Mouse (Mus musculus) intestine, embryonic 14.5 days (tissue): Measurements from ENCODE around the gene Amph. TPM values are rescaled to one million over a fixed set of nuclear protein-coding genes. Genes with fewer than 3 reads are reported as not detected.

ENCODE experiments used
- ATAC-seq: fragments of 200-750 bp; cut with Nextera tagmentation; replicated peaks from 2 replicates; pipeline ENCODE4 v1.8.0; 2017; ENCODE audit warnings: low read depth, moderate number of reproducible peaks, moderate TSS enrichment, moderate library complexity; ENCODE audit not compliant: low FRiP score, low TSS enrichment
- DNase-seq: peaks from one replicate; pipeline ENCODE4 v3.0.0-alpha.2; 2018; ENCODE audit warnings: low spot score
- H3K27ac ChIP-seq: fragments of 300-500 bp; sonication (generic); 2 replicates; pipeline ENCODE4 v1.5.1; 2014; ENCODE audit warnings: low read depth, mild to moderate bottlenecking, control low read depth
- H3K27me3 ChIP-seq: fragments of 300-500 bp; sonication (generic); replicated peaks from 2 replicates; pipeline ENCODE4 v1.6.1; 2014; ENCODE audit warnings: low read length, control low read depth; ENCODE audit not compliant: control insufficient read depth, insufficient read depth
- H3K36me3 ChIP-seq: fragments of 300-500 bp; sonication (generic); 2 replicates; pipeline ENCODE4 v1.6.1; 2014; ENCODE audit warnings: low read length, control low read depth; ENCODE audit not compliant: control insufficient read depth, insufficient read depth
- H3K4me1 ChIP-seq: fragments of 300-500 bp; sonication (generic); replicated peaks from 2 replicates; pipeline ENCODE4 v1.6.1; 2014; ENCODE audit warnings: low read length, control low read depth, mixed read lengths; ENCODE audit not compliant: control insufficient read depth, insufficient read depth
- H3K4me2 ChIP-seq: fragments of 300-500 bp; sonication (generic); 2 replicates; pipeline ENCODE4 v1.6.1; 2014; ENCODE audit warnings: low read length
- H3K4me3 ChIP-seq: fragments of 300-500 bp; sonication (generic); 2 replicates; pipeline ENCODE4 v1.5.1; 2014; ENCODE audit warnings: low read depth, low read length, control low read depth, mixed read lengths
- H3K9ac ChIP-seq: fragments of 300-500 bp; sonication (generic); 2 replicates; pipeline ENCODE4 v1.6.1; 2014; ENCODE audit warnings: mild to moderate bottlenecking, low read length
- H3K9me3 ChIP-seq: fragments of 300-500 bp; sonication (generic); 2 replicates; pipeline ENCODE4 v1.6.1; 2016; ENCODE audit warnings: low read length, control low read depth; ENCODE audit not compliant: control insufficient read depth
- WGBS: fragments of 180-500 bp; shearing (Covaris S2); extraction: QIAGEN DNeasy Blood & Tissue Kit; methylation state at CpG from one replicate; pipeline ENCODE4 v1.1.7; 2014; 5-methylcytosine and 5-hydroxymethylcytosine counted together
- polyA plus RNA-seq: library from polyadenylated mRNA; unstranded; fragments of >200 nt; fragmentation: Nextera tagmentation; extraction: Ambion mirVana; gene quantifications from 2 replicates; pipeline ENCODE4 v1.2.1, GENCODE M21; 2014

The Amph gene
- polyA plus RNA-seq, 1 experiment from 2014 or later = 3.3 TPM

- H3K27me3 ChIP-seq = no peaks in the 10 kb centered on the region
- ATAC-seq (no peak), DNase-seq (no peak)
- no peaks in the 10 kb centered on the region for H3K9me3 ChIP-seq
- no peaks in the 10 kb centered on the region for H3K36me3 ChIP-seq
- no peak overlapping the region for H3K9ac ChIP-seq
- no peaks in the 10 kb centered on the region for H3K4me1 ChIP-seq
- no peak overlapping the region for H3K4me2 ChIP-seq
- H3K27ac ChIP-seq = no peak overlapping the region
- no peak overlapping the region for H3K4me3 ChIP-seq
- 87% methylated on average over 8 of the region's 8 CpGs for WGBS
Measured at GRCm38 (mm10) chr13:19031916-19032688, 84.1 kb downstream of the Amph start.

GRCm38 (mm10) chr13:19052090-19052489, 104.1 kb downstream of the Amph start:
- no peak overlapping the region for H3K4me2 ChIP-seq
- H3K27ac ChIP-seq = no peak overlapping the region
- ATAC-seq (no peak), DNase-seq (no peak)
- no peak overlapping the region for H3K4me3 ChIP-seq
- H3K4me1 ChIP-seq = no peaks in the 10 kb centered on the region
- no peak overlapping the region for H3K9ac ChIP-seq
- no peaks in the 10 kb centered on the region for H3K36me3 ChIP-seq
- H3K27me3 ChIP-seq = no peaks in the 10 kb centered on the region
- no peaks in the 10 kb centered on the region for H3K9me3 ChIP-seq
- 79% methylated on average over 1 of the region's 1 CpGs for WGBS

DNA sequence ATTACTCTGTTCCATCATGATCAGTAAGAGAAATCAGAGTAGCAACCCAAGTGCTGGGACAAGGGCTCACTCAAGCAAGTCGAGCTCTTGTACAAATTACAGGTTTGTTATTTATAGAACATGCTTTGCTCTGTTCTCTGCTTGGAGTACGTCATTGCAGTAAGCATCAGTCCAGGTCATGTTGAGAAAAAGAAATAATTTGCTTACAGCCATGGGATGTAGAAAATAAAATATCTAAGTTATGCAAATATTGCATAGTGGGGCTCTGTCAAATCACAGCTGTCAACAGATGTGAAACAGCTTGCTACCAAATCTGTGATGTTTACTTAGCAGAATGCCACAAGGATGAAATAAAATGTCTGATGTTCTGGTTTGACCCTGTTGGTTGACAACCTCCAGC, 106.5 kb downstream of the Amph start:
- H3K4me2 ChIP-seq = no peak overlapping the region
- H3K36me3 ChIP-seq = no peaks in the 10 kb centered on the region
- H3K27me3 ChIP-seq = no peaks in the 10 kb centered on the region
- 66% methylated on average over 2 of the region's 2 CpGs for WGBS
- no peak overlapping the region for H3K27ac ChIP-seq
- no peak for DNase-seq
- H3K9ac ChIP-seq = no peak overlapping the region
- H3K4me1 ChIP-seq = no peaks in the 10 kb centered on the region
- H3K4me3 ChIP-seq = no peak overlapping the region
- H3K9me3 ChIP-seq = no peaks in the 10 kb centered on the region
- no peak for ATAC-seq

DNA sequence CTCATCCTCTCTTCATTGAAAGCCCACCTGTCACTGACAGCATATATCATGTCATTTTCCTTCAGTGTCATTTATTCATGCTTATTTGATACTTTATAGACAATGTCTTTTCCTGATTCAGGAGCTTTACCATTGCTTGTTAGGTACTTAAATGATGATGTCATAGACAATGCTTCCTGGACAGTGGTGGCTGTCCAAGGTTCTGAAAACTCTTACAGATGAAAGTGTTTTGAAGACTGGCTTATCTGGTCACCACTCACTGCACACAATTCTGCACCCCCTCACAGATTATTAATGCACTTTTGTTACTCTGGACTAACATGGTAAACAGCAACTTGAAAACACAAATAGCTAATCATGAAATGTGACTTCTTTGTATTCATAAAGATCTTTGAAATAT, 124.3 kb downstream of the Amph start:
- no peak for DNase-seq
- H3K27ac ChIP-seq = no peak overlapping the region

DNA sequence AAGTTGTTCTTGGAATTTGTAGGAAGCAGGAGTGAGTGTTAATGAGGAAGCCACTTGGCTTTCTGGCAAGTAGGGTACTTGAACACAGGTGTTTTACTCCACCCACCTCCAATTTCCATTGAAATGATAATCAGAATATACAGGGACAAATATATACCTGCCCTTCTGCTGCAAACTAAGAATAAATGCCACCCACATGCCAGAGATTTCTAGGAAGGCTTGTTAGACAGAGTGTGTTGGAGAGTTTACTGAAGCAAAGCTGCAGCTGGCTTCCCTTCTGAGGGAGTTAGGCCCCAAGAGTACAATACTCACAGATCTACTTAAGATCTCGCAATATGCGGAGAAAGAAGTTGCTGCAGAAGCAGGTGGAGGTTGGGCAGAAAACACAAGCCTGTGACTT, 129.4 kb downstream of the Amph start:
- Histone ChIP-seq H3K4me2 (no peak overlapping the region), H3K9ac (no peak overlapping the region), H3K36me3 (no peaks in the 10 kb centered on the region), H3K27ac (no peak overlapping the region), H3K4me3 (no peak overlapping the region), H3K4me1 (no peaks in the 10 kb centered on the region), H3K9me3 (no peaks in the 10 kb centered on the region), H3K27me3 (no peaks in the 10 kb centered on the region)
- no peak for DNase-seq
- ATAC-seq = no peak
- WGBS = 95% methylated on average over 2 of the region's 2 CpGs

More for the DNA sequence above, 124.3 kb downstream of the Amph start:
- Histone ChIP-seq H3K27me3 (no peaks in the 10 kb centered on the region), H3K4me3 (no peak overlapping the region), H3K4me2 (no peak overlapping the region), H3K9me3 (no peaks in the 10 kb centered on the region), H3K36me3 (no peaks in the 10 kb centered on the region), H3K9ac (no peak overlapping the region), H3K4me1 (no peaks in the 10 kb centered on the region)
- ATAC-seq = no peak

DNA sequence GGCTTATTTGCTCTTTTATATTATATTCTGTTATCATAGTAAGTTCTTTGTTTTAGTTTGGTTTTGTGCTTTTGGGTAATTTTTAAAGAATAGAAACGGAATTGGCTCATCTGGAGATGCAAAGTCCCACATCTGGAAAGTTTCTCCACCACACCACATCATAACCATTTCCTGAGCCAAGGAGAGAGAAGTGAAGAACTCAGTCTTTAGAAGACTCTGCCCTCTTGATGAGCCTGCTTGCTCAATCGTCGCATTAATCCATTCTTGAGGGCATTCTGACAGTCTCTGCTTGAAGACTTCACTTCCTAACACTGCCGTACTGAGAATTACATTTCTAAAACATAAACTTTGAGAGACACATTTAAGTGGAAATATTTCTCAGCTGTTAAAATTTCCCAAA, 133.9 kb downstream of the Amph start:
- Histone ChIP-seq H3K27ac (no peak overlapping the region), H3K9me3 (no peaks in the 10 kb centered on the region), H3K4me2 (no peak overlapping the region), H3K9ac (no peak overlapping the region), H3K4me3 (no peak overlapping the region), H3K36me3 (no peaks in the 10 kb centered on the region), H3K27me3 (no peaks in the 10 kb centered on the region), H3K4me1 (no peaks in the 10 kb centered on the region)
- ATAC-seq (no peak), DNase-seq (no peak)
- 82% methylated on average over 4 of the region's 4 CpGs for WGBS

DNA sequence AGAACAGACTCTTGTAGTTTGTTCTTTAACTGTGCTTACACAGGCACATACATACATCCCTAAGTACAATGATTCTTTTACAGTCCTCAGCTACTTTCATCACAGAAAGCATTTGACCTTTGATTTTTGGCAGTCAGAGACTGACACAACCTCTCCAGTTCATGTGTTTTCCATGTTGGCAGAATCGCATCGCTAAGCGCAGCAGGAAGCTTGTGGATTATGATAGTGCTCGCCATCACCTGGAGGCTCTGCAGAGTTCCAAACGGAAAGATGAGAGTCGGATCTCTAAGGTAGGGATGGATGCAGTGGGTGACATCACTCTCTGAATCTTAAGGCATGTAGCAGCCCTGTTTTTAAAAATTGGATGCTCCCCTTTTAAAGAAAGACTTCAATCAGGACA, 146.6 kb downstream of the Amph start:
- DNase-seq (no peak), ATAC-seq (no peak)
- Histone ChIP-seq H3K4me1 (no peaks in the 10 kb centered on the region), H3K9ac (no peak overlapping the region), H3K4me2 (no peak overlapping the region), H3K4me3 (no peak overlapping the region), H3K9me3 (no peaks in the 10 kb centered on the region), H3K36me3 (no peaks in the 10 kb centered on the region), H3K27me3 (no peaks in the 10 kb centered on the region), H3K27ac (no peak overlapping the region)
- WGBS = 90% methylated on average over 6 of the region's 6 CpGs

DNA sequence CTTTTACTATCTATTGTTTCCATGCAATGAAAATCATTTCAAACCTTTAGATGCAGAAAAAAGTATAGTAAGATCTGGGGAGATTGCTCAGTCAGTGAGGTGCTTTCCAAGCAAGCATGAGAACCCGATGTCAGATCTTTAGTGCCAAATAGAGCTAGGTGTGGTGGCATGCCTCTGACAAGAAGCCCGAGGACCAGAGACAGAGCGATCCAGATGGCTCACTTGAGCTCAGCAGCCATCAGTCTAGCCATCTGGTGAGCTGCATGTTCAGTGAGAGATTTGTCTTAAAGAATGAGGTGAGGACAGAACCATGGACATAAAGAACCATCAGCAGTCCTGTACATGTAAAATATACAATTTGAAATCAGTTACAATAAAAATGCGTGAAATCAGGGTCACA, 149.1 kb downstream of the Amph start:
- no peaks in the 10 kb centered on the region for H3K27me3 ChIP-seq
- H3K36me3 ChIP-seq = no peaks in the 10 kb centered on the region
- ATAC-seq = no peak
- 81% methylated on average over 4 of the region's 4 CpGs for WGBS
- no peak overlapping the region for H3K27ac ChIP-seq
- H3K4me1 ChIP-seq = no peaks in the 10 kb centered on the region
- no peak overlapping the region for H3K4me2 ChIP-seq
- no peaks in the 10 kb centered on the region for H3K9me3 ChIP-seq
- no peak overlapping the region for H3K4me3 ChIP-seq
- no peak for DNase-seq
- no peak overlapping the region for H3K9ac ChIP-seq

GRCm38 (mm10) chr13:19101889-19102402, 153.9 kb downstream of the Amph start:
- Histone ChIP-seq H3K4me1 (no peaks in the 10 kb centered on the region), H3K4me3 (no peak overlapping the region), H3K9me3 (no peaks in the 10 kb centered on the region), H3K4me2 (no peak overlapping the region), H3K9ac (no peak overlapping the region), H3K27ac (no peak overlapping the region), H3K36me3 (no peaks in the 10 kb centered on the region), H3K27me3 (no peaks in the 10 kb centered on the region)
- ATAC-seq = no peak
- 87% methylated on average over 10 of the region's 10 CpGs for WGBS
- no peak for DNase-seq
